Mouse (Mus musculus): ENCODE results near the gene Slc47a1. TPM values are rescaled to one million over a fixed set of nuclear protein-coding genes. Genes with fewer than 3 reads are reported as not detected.

Gene Slc47a1
- polyA plus RNA-seq, 1 experiment from 2014 or later, result 8.0 TPM

DNA sequence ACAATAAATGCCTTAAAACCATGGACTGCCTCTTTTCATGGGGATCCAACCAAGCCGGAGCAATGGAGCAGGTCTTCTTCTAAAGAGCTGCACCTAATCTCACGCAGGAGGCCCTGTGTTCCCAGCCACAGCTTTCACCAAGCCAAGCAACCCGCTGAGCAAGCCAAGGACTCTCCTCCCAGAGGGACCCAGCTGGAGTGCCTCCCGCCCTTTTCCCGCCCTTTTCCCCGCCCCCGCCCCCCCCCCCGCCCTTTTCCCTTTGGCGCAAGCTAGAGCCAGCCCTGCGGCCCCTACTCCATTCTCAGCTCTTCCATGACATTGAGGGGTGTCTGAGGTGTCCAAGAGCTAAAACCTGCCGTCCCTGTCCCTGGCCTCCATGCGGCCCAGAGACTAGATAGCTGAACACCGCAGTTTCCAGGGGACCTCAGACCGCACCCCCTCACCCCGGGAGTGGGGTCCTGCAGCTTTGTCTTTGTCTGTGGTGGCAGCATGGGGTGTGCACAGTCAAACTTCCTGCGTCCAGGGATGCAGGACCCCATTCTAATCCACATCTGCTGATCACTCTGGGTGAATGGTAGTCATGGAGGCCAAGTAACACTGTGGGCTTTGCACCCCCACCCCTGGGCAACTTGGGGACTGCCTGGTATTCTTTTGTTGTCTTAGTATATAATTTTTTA is 77.3 kb downstream of the Slc47a1 start:
- no peak overlapping the region for H3K9ac ChIP-seq (ENCODE audit: low read depth, low read length)
- WGBS, result 28% methylated on average over 13 of the region's 16 CpGs
- H3K36me3 ChIP-seq (ENCODE audit: control insufficient read depth, insufficient read depth), result no peaks in the 10 kb centered on the region
- no peak for TF ChIP-seq CTCF (IDR thresholded peaks at IDR 0.05; ENCODE audit: low read depth)
- no peaks in the 10 kb centered on the region for H3K4me1 ChIP-seq (replicated peaks; ENCODE audit: control insufficient read depth, insufficient read depth, low read length)
- ATAC-seq, result peak; percentile 35
- H3K4me3 ChIP-seq (ENCODE audit: low read depth, low read length), result no peak overlapping the region
- H3K27me3 ChIP-seq (replicated peaks; ENCODE audit: control insufficient read depth, insufficient read depth, low read length), result no peaks in the 10 kb centered on the region
- H3K9me3 ChIP-seq (ENCODE audit: control insufficient read depth), result no peaks in the 10 kb centered on the region
- H3K27ac ChIP-seq (ENCODE audit: low read depth, low read length), result no peak overlapping the region
- H3K4me2 ChIP-seq (replicated peaks; ENCODE audit: low read depth), result peak overlapping the region; percentile 47

GRCm38 (mm10) chr11:61300205-61300604 is 77.9 kb downstream of the Slc47a1 start:
- 52% methylated on average over 3 of the region's 3 CpGs for WGBS
- H3K27ac ChIP-seq (ENCODE audit: low read depth, low read length), result no peak overlapping the region

DNA sequence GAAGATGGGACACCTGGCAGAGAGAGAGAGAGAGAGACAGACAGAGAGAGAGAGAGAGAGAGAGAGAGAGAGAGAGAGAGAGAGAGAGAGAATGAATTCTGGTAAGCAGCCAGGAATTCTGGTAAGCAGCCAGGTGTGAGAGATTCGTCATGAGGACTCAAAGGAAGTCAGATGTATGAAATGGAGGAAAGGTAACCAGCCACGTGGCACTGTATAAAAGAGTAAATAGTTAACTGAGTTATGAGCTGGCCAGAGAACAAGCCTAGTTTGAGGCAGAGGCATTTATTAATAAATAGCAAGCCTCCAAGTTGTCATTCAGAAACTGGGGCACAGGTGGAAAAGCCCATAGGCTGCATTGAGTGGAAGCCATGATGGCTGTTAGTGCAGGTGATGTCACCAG is 80.2 kb downstream of the Slc47a1 start:
- Histone ChIP-seq H3K4me3 (ENCODE audit: low read depth, low read length) (no peak overlapping the region), H3K9me3 (ENCODE audit: control insufficient read depth) (no peaks in the 10 kb centered on the region), H3K4me2 (replicated peaks; ENCODE audit: low read depth) (no peak overlapping the region), H3K9ac (ENCODE audit: low read depth, low read length) (no peak overlapping the region), H3K27ac (ENCODE audit: low read depth, low read length) (no peak overlapping the region), H3K4me1 (replicated peaks; ENCODE audit: control insufficient read depth, insufficient read depth, low read length) (no peaks in the 10 kb centered on the region), H3K36me3 (ENCODE audit: control insufficient read depth, insufficient read depth) (no peaks in the 10 kb centered on the region), H3K27me3 (replicated peaks; ENCODE audit: control insufficient read depth, insufficient read depth, low read length) (no peaks in the 10 kb centered on the region)
- no peak for ATAC-seq
- 48% methylated on average over 2 of the region's 2 CpGs for WGBS
- no peak for TF ChIP-seq CTCF (IDR thresholded peaks at IDR 0.05; ENCODE audit: low read depth)

More at GRCm38 (mm10) chr11:61300205-61300604, 77.9 kb downstream of the Slc47a1 start:
- Histone ChIP-seq H3K36me3 (ENCODE audit: control insufficient read depth, insufficient read depth) (no peaks in the 10 kb centered on the region), H3K4me3 (ENCODE audit: low read depth, low read length) (no peak overlapping the region), H3K27me3 (replicated peaks; ENCODE audit: control insufficient read depth, insufficient read depth, low read length) (no peaks in the 10 kb centered on the region), H3K9ac (ENCODE audit: low read depth, low read length) (no peak overlapping the region), H3K4me1 (replicated peaks; ENCODE audit: control insufficient read depth, insufficient read depth, low read length) (no peaks in the 10 kb centered on the region), H3K4me2 (replicated peaks; ENCODE audit: low read depth) (peak overlapping the region; percentile 47), H3K9me3 (ENCODE audit: control insufficient read depth) (no peaks in the 10 kb centered on the region)
- 0 out of 2 replicates have a peak, but pooled peaks have one; percentile 41 for ATAC-seq
- no peak for TF ChIP-seq CTCF (IDR thresholded peaks at IDR 0.05; ENCODE audit: low read depth)

DNA sequence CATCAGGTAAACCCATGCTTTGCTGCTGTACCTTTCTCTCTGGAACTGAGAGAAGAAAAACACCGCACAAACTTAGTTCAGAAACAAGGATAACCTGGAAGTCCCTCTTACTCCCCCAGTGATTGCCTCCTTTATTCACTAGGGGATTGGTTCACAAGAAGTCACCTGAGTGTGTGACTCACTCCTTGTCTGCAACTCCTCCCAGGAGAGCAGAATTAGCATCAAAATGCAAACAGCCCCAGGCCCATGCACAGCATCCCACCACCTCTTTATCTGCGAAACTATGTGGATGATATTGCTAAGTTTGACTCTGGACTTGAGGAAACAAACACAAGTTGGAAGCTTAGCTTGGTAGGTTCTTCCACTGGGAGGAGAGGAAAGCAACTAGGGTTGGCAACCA is 80.8 kb downstream of the Slc47a1 start:
- no peak overlapping the region for H3K9ac ChIP-seq (ENCODE audit: low read depth, low read length)
- TF ChIP-seq CTCF (IDR thresholded peaks at IDR 0.05; ENCODE audit: low read depth), result no peak
- H3K4me3 ChIP-seq (ENCODE audit: low read depth, low read length), result no peak overlapping the region
- WGBS, result 83% methylated on average over 2 of the region's 2 CpGs
- no peaks in the 10 kb centered on the region for H3K27me3 ChIP-seq (replicated peaks; ENCODE audit: control insufficient read depth, insufficient read depth, low read length)
- H3K4me2 ChIP-seq (replicated peaks; ENCODE audit: low read depth), result no peak overlapping the region
- no peak for ATAC-seq
- no peaks in the 10 kb centered on the region for H3K36me3 ChIP-seq (ENCODE audit: control insufficient read depth, insufficient read depth)
- H3K9me3 ChIP-seq (ENCODE audit: control insufficient read depth), result no peaks in the 10 kb centered on the region
- H3K27ac ChIP-seq (ENCODE audit: low read depth, low read length), result no peak overlapping the region
- H3K4me1 ChIP-seq (replicated peaks; ENCODE audit: control insufficient read depth, insufficient read depth, low read length), result no peaks in the 10 kb centered on the region

DNA sequence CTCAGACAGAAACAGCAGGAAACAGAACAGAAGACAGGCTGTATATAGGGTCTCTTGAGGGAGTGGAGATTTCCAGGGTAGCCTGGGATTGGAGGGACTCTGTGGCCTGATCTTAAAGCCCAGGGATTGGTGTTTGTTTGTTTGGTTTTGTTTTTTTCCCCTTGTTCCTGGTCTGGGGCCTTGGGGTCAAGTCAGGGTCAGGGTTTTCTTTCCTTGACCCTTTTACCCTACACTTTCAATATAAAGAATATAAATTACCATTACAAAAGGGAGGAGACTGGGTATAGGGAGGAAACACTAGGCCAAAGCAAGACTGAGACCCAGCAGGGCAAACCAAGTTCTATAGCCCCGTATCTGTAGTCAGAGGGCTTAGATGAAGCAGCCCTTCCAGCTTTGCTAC is 81.6 kb downstream of the Slc47a1 start:
- no peaks in the 10 kb centered on the region for H3K9me3 ChIP-seq (ENCODE audit: control insufficient read depth)
- H3K27me3 ChIP-seq (replicated peaks; ENCODE audit: control insufficient read depth, insufficient read depth, low read length), result no peaks in the 10 kb centered on the region
- no peak overlapping the region for H3K4me2 ChIP-seq (replicated peaks; ENCODE audit: low read depth)
- H3K4me3 ChIP-seq (ENCODE audit: low read depth, low read length), result no peak overlapping the region
- H3K36me3 ChIP-seq (ENCODE audit: control insufficient read depth, insufficient read depth), result no peaks in the 10 kb centered on the region
- no peak for TF ChIP-seq CTCF (IDR thresholded peaks at IDR 0.05; ENCODE audit: low read depth)
- no peak for ATAC-seq
- WGBS, result 86% methylated on average over 1 of the region's 1 CpGs
- no peak overlapping the region for H3K9ac ChIP-seq (ENCODE audit: low read depth, low read length)
- H3K4me1 ChIP-seq (replicated peaks; ENCODE audit: control insufficient read depth, insufficient read depth, low read length), result no peaks in the 10 kb centered on the region
- no peak overlapping the region for H3K27ac ChIP-seq (ENCODE audit: low read depth, low read length)

- 93% methylated on average over 2 of the region's 2 CpGs for WGBS
Observed at GRCm38 (mm10) chr11:61295556-61295955, 82.6 kb downstream of the Slc47a1 start.

More at GRCm38 (mm10) chr11:61295556-61295955, 82.6 kb downstream of the Slc47a1 start:
- no peak for ATAC-seq
- H3K4me3 ChIP-seq (ENCODE audit: low read depth, low read length), result no peak overlapping the region
- no peaks in the 10 kb centered on the region for H3K36me3 ChIP-seq (ENCODE audit: control insufficient read depth, insufficient read depth)
- H3K9me3 ChIP-seq (ENCODE audit: control insufficient read depth), result no peaks in the 10 kb centered on the region
- no peaks in the 10 kb centered on the region for H3K4me1 ChIP-seq (replicated peaks; ENCODE audit: control insufficient read depth, insufficient read depth, low read length)
- no peak for TF ChIP-seq CTCF (IDR thresholded peaks at IDR 0.05; ENCODE audit: low read depth)
- no peak overlapping the region for H3K4me2 ChIP-seq (replicated peaks; ENCODE audit: low read depth)
- H3K9ac ChIP-seq (ENCODE audit: low read depth, low read length), result no peak overlapping the region
- no peaks in the 10 kb centered on the region for H3K27me3 ChIP-seq (replicated peaks; ENCODE audit: control insufficient read depth, insufficient read depth, low read length)
- H3K27ac ChIP-seq (ENCODE audit: low read depth, low read length), result no peak overlapping the region

Measured in intestine, postnatal 0 days (tissue).